42 mouse cellular contexts compared by ENCODE assay signal in genomic region chr13:27027376-27027775, GRCm38 (mm10). TPM values are rescaled to one million over a fixed set of nuclear protein-coding genes. Genes with fewer than 3 reads are reported as not detected.
DNase-seq lines count a peak whose midpoint lies in the region; ATAC-seq and TF ChIP-seq lines count a peak whose summit lies in the region.
"Had no signal": no experiment of that assay in that cellular context is flagged by ENCODE, and none has a peak within 500 bp of the region (broad histone marks: within the 10 kb centered on the region; RNA-seq: fewer than 3 reads in every experiment).

No protein-coding gene starts in this region.

- H3ac ChIP-seq in C2C12 (ENCODE audit: control insufficient read depth, insufficient read length, low read depth) = no peak overlapping the region

- no peaks in the 10 kb centered on the region for H3K79me3 ChIP-seq in C2C12 (ENCODE audit: low read depth)

- no peaks in the 10 kb centered on the region for H3K36me3 ChIP-seq in heart, postnatal 0 days (replicated peaks; ENCODE audit: control insufficient read depth, insufficient read depth, low read length)
- H3K36me3 ChIP-seq in heart, embryonic 10.5 days = no peaks in the 10 kb centered on the region
- H3K36me3 ChIP-seq in lung, embryonic 16.5 days (ENCODE audit: control insufficient read depth, insufficient read depth, low read length) = no peaks in the 10 kb centered on the region
- H3K36me3 ChIP-seq in C2C12 (ENCODE audit: control insufficient read depth, insufficient read depth) = no peaks in the 10 kb centered on the region
- H3K36me3 ChIP-seq: forebrain, embryonic 10.5 days; heart, embryonic 13.5 days; hindbrain, embryonic 10.5 days; limb, embryonic 12.5 days; midbrain, embryonic 13.5 days had no signal

- H3K4me3 ChIP-seq in heart, postnatal 0 days (ENCODE audit: low read depth, low read length) = no peak overlapping the region
- H3K4me3 ChIP-seq in heart, embryonic 10.5 days = no peak overlapping the region
- no peak overlapping the region for H3K4me3 ChIP-seq in lung, embryonic 16.5 days (ENCODE audit: low read length)
- H3K4me3 ChIP-seq in C2C12 (ENCODE audit: insufficient read depth, poor library complexity, severe bottlenecking) = no peak overlapping the region
- H3K4me3 ChIP-seq: forebrain, embryonic 10.5 days; heart, adult 2 months; heart, embryonic 13.5 days; hindbrain, embryonic 10.5 days; limb, embryonic 12.5 days; midbrain, embryonic 13.5 days had no signal

- no peak for TF ChIP-seq EP300 in heart, postnatal 0 days (IDR thresholded peaks at IDR 0.05; ENCODE audit: low read depth)

- ATAC-seq in heart, postnatal 0 days (ENCODE audit: insufficient read depth, low read depth) = no peak
- ATAC-seq in lung, embryonic 16.5 days (ENCODE audit: low read depth) = no peak
- ATAC-seq: forebrain, embryonic 16.5 days; hindbrain, embryonic 16.5 days; midbrain, embryonic 13.5 days; Patski had no signal

- H3K27ac ChIP-seq in heart, postnatal 0 days (ENCODE audit: low read depth) = no peak overlapping the region
- no peak overlapping the region for H3K27ac ChIP-seq in heart, embryonic 10.5 days
- H3K27ac ChIP-seq in lung, embryonic 16.5 days (ENCODE audit: low read length) = peak overlapping the region; percentile 31; the same call in 1 of the 2 replicates
- H3K27ac ChIP-seq: forebrain, embryonic 10.5 days; heart, adult 2 months; heart, embryonic 13.5 days; hindbrain, embryonic 10.5 days; limb, embryonic 12.5 days; macrophage; midbrain, embryonic 13.5 days had no signal

- H3K9me3 ChIP-seq in heart, postnatal 0 days (replicated peaks; ENCODE audit: control insufficient read depth, low read length) = no peaks in the 10 kb centered on the region
- no peaks in the 10 kb centered on the region for H3K9me3 ChIP-seq in heart, embryonic 10.5 days
- no peaks in the 10 kb centered on the region for H3K9me3 ChIP-seq in lung, embryonic 16.5 days (ENCODE audit: control insufficient read depth, low read length)
- H3K9me3 ChIP-seq: forebrain, embryonic 10.5 days; heart, embryonic 13.5 days; hindbrain, embryonic 10.5 days; limb, embryonic 12.5 days; midbrain, embryonic 13.5 days had no signal

- TF ChIP-seq CTCF in heart, postnatal 0 days (IDR thresholded peaks at IDR 0.05; ENCODE audit: low read depth) = no peak
- TF ChIP-seq CTCF in C2C12 (IDR thresholded peaks at IDR 0.05; ENCODE audit: control insufficient read depth, insufficient read depth, insufficient read length) = no peak

- no peak overlapping the region for H3K9ac ChIP-seq in heart, postnatal 0 days (replicated peaks; ENCODE audit: low read depth, low read length)
- no peak overlapping the region for H3K9ac ChIP-seq in lung, embryonic 16.5 days (ENCODE audit: low read length)
- H3K9ac ChIP-seq: heart, embryonic 13.5 days; limb, embryonic 12.5 days; midbrain, embryonic 13.5 days had no signal

- H3K27me3 ChIP-seq in heart, postnatal 0 days (ENCODE audit: control insufficient read depth, insufficient read depth, low read length) = no peaks in the 10 kb centered on the region
- no peaks in the 10 kb centered on the region for H3K27me3 ChIP-seq in heart, embryonic 10.5 days (ENCODE audit: insufficient read depth, poor library complexity, severe bottlenecking)
- no peaks in the 10 kb centered on the region for H3K27me3 ChIP-seq in lung, embryonic 16.5 days (ENCODE audit: control insufficient read depth, insufficient read depth, low read depth, low read length)
- no peaks in the 10 kb centered on the region for H3K27me3 ChIP-seq in C2C12 (ENCODE audit: control insufficient read depth, insufficient read depth, insufficient read length)
- H3K27me3 ChIP-seq: CH12.LX; heart, embryonic 13.5 days; limb, embryonic 12.5 days; midbrain, embryonic 13.5 days; Patski had no signal

- H3K4me2 ChIP-seq in heart, postnatal 0 days (ENCODE audit: low read depth, low read length) = no peak overlapping the region
- no peak overlapping the region for H3K4me2 ChIP-seq in lung, embryonic 16.5 days (ENCODE audit: low read depth, low read length)
- H3K4me2 ChIP-seq: heart, embryonic 13.5 days; limb, embryonic 12.5 days; liver, embryonic 11.5 days; midbrain, embryonic 13.5 days had no signal

- 66% methylated on average over 1 of the region's 1 CpGs for WGBS in heart, postnatal 0 days
- WGBS in heart, embryonic 10.5 days = 77% methylated on average over 1 of the region's 1 CpGs
- WGBS in lung, embryonic 16.5 days = 80% methylated on average over 1 of the region's 1 CpGs

- no peaks in the 10 kb centered on the region for H3K79me2 ChIP-seq in C2C12 (ENCODE audit: control insufficient read depth, insufficient read depth)

- H3K4me1 ChIP-seq in heart, postnatal 0 days (ENCODE audit: control insufficient read depth, insufficient read depth) = no peaks in the 10 kb centered on the region
- no peaks in the 10 kb centered on the region for H3K4me1 ChIP-seq in heart, embryonic 10.5 days
- H3K4me1 ChIP-seq in lung, embryonic 16.5 days (replicated peaks; ENCODE audit: control insufficient read depth, insufficient read depth, low read length) = no peaks in the 10 kb centered on the region
- H3K4me1 ChIP-seq: heart, embryonic 13.5 days had no signal

- DNase-seq in heart, postnatal 0 days (ENCODE audit: low spot score) = peak; percentile 24
- DNase-seq in heart, embryonic 10.5 days (ENCODE audit: low spot score) = no peak
- DNase-seq in lung, postnatal 14 days = no peak
- peak; percentile 51 for DNase-seq in fibroblast of lung, adult 2 months (ENCODE audit: low read depth)
- DNase-seq in right cerebral cortex, postnatal 10 days (ENCODE audit: low spot score in 2 of 2) = no peak
- DNase-seq in left cerebral cortex, postnatal 36 days (ENCODE audit: low spot score in 2 of 2) = no peak
- DNase-seq: adrenal gland, postnatal 25 days; B cell, adult 2 months; cerebellum, adult 2 months; cerebellum, postnatal 14 days; heart, adult 2 months; heart, postnatal 14 days; kidney, adult 8-10 months; kidney, postnatal 10 days; layer of hippocampus, adult 9-11 months; retina, postnatal 1 day; right cerebral cortex, postnatal 25 days; thymus, postnatal 25 days had no signal

- intact Hi-C loops in left cerebral cortex, postnatal 36 days (cut with DNase I) = no loop called here

TF ChIP-seq in C2C12, 6 proteins besides CTCF, POLR2A, EP300 and RAD21:
- no peak for TF ChIP-seq MAX (IDR thresholded peaks at IDR 0.05)
- peak; percentile 79 for TF ChIP-seq USF1 (IDR thresholded peaks at IDR 0.05; ENCODE audit: low read depth)
- peak; percentile 41 for TF ChIP-seq CEBPB (IDR thresholded peaks at IDR 0.05; ENCODE audit: low read depth)
- no peak for TF ChIP-seq MYOG (IDR thresholded peaks at IDR 0.05; ENCODE audit: control insufficient read depth, extremely low read depth, insufficient read length)
- no peak for TF ChIP-seq FOSL1 (IDR thresholded peaks at IDR 0.05; ENCODE audit: insufficient read depth, low read length, poor library complexity, severe bottlenecking)
- no peak for TF ChIP-seq MYOD1 (IDR thresholded peaks at IDR 0.05; ENCODE audit: control insufficient read depth, insufficient read length, low read depth)

RNA-seq across cellular contexts. Expression of gene Prl, which starts 30.0 kb away (rescaled TPM):
- not detected in 2 replicates for total RNA-seq in heart, postnatal 0 days (2014; rRNA removed; ENCODE audit: low replicate concordance)
- not detected in 2 replicates for polyA plus RNA-seq in heart, postnatal 0 days (2015; fragmentation: Nextera tagmentation; extraction: Ambion mirVana)
- not detected in 2 replicates for polyA plus RNA-seq in heart, embryonic 10.5 days (2016; fragmentation: Nextera tagmentation; extraction: Ambion mirVana)
- 0.41 and 0.75 TPM in 2 replicates for polyA plus RNA-seq in lung, embryonic 16.5 days (2015; fragmentation: Nextera tagmentation; extraction: Ambion mirVana)
- not detected for polyA plus RNA-seq in C2C12 (2012; fragmentation: generic; extraction: Trizol)
- not detected for total RNA-seq in left cerebral cortex, postnatal 36 days (2021)
- total RNA-seq: adrenal gland, postnatal 25 days; CH12.LX; ES-E14; gastrocnemius, adult 8-10 months; gastrocnemius, postnatal 4 days; heart, adult 2 months; heart, postnatal 14 days; left cerebral cortex, postnatal 10 days; megakaryocyte-erythroid progenitor cell, adult 5-6 weeks had no signal
- polyA plus RNA-seq: brain, embryonic 14.5 days; cerebellum, adult 2 months; cortical plate, adult 2 months; forebrain, embryonic 10.5 days; forebrain, embryonic 16.5 days; heart, adult 2 months; heart, embryonic 13.5 days; hindbrain, embryonic 10.5 days; intestine, embryonic 14.5 days; limb, embryonic 12.5 days; liver, embryonic 11.5 days; liver, embryonic 16.5 days; macrophage; midbrain, embryonic 13.5 days; neural tube, embryonic 14.5 days; Patski; stomach, embryonic 16.5 days had no signal

Comparison
In these comparisons a context has a peak if more than half of its experiments do, and no peak if none do; other contexts are left out.
1. DNase-seq: peak in heart, postnatal 0 days (single experiment) and fibroblast of lung, adult 2 months (single experiment); none in heart, embryonic 10.5 days (single experiment), lung, postnatal 14 days (single experiment), right cerebral cortex, postnatal 10 days (0 of 2) and left cerebral cortex, postnatal 36 days (0 of 2).